9 mouse cellular contexts compared by ENCODE assay signal in the genomic region with DNA sequence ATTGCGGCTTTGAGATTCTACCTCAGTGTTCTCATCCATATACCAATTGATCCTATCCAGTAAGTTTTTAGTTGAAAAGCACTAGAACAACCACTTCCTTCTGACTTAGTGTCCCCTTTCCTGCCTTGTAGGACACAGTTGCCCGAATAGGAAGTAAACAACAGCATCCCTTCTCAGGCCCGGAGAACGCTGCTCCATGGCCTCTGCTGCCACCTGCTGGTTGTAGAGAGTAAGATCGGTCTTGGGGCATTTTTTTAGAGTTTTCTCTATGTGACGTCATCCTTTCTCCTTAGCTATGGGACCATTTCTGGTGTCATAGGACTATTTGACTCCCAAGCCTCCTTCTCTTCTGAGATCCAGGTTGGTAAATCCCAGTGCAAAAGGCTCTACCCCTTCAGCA. TPM values are rescaled to one million over a fixed set of nuclear protein-coding genes. Genes with fewer than 3 reads are reported as not detected.
DNase-seq lines count a peak whose midpoint lies in the region; ATAC-seq and TF ChIP-seq lines count a peak whose summit lies in the region.
"Had no signal": no experiment of that assay in that cellular context is flagged by ENCODE, and none has a peak within 500 bp of the region (broad histone marks: within the 10 kb centered on the region; RNA-seq: fewer than 3 reads in every experiment).

No protein-coding gene starts in this region.

- WGBS in liver, embryonic 13.5 days (ENCODE audit: insufficient replicate concordance) = 7% methylated on average over 6 of the region's 6 CpGs

- TF ChIP-seq POLR2A in cortical plate, adult 2 months (IDR thresholded peaks at IDR 0.05; ENCODE audit: extremely low read depth, insufficient read depth, low read length) = no peak

- no peaks in the 10 kb centered on the region for H3K36me3 ChIP-seq in liver, embryonic 13.5 days

- H3K9ac ChIP-seq in liver, embryonic 13.5 days = no peak overlapping the region

- peak; percentile 95 for TF ChIP-seq CTCF in cortical plate, adult 2 months (IDR thresholded peaks at IDR 0.05; ENCODE audit: extremely low read depth, insufficient read depth, low read length)

- no peaks in the 10 kb centered on the region for H3K4me1 ChIP-seq in cortical plate, adult 2 months (ENCODE audit: control insufficient read depth, insufficient read depth, low read length)
- H3K4me1 ChIP-seq in liver, embryonic 13.5 days (replicated peaks) = peaks cover 14% of the 10 kb centered on the region; the same call in 1 of the 2 replicates

- H3K9me3 ChIP-seq in liver, embryonic 13.5 days (replicated peaks) = no peaks in the 10 kb centered on the region

- H3K27ac ChIP-seq in cortical plate, adult 2 months (ENCODE audit: insufficient read depth, low read length) = no peak overlapping the region
- no peak overlapping the region for H3K27ac ChIP-seq in liver, embryonic 13.5 days
- H3K27ac ChIP-seq: macrophage had no signal

- peak overlapping the region; percentile 29; the same call in 1 of the 2 replicates for H3K4me2 ChIP-seq in liver, embryonic 13.5 days

- peak; percentile 84 to 95 for DNase-seq in adrenal gland, adult (ENCODE audit: inconsistent age in 2 of 2, low spot score in 1 of 2)
- DNase-seq in heart, adult 18-20 months = peak; percentile 84 to 89
- peak; percentile 89 for DNase-seq in kidney, postnatal 14 days
- peak; percentile 60 for DNase-seq in liver, embryonic 13.5 days
- peak; percentile 72 for DNase-seq in ovary, postnatal 14 days (ENCODE audit: low spot score)
- peak; percentile 84 for DNase-seq in thymus, postnatal 25 days

- ATAC-seq in CD4-positive, CD25-positive, alpha-beta regulatory T cell, adult 4 months = peak; percentile 87
- ATAC-seq in liver, embryonic 13.5 days (ENCODE audit: low read depth) = peak; percentile 21; the same call in 1 of the 2 replicates

- H3K4me3 ChIP-seq in cortical plate, adult 2 months (ENCODE audit: insufficient read depth, low read length) = no peak overlapping the region
- H3K4me3 ChIP-seq in liver, embryonic 13.5 days (replicated peaks) = no peak overlapping the region

- H3K27me3 ChIP-seq in liver, embryonic 13.5 days = peaks cover 33% of the 10 kb centered on the region

RNA-seq across cellular contexts. Expression of a gene that starts 16.3 kb away (rescaled TPM):
- polyA plus RNA-seq in CD4-positive, CD25-positive, alpha-beta regulatory T cell, adult 4 months (2017; shearing (Covaris generic)) = not detected
- 24.9 and 30.0 TPM in 2 replicates for polyA plus RNA-seq in cortical plate, adult 2 months (2012; rRNA removed)
- total RNA-seq in heart, adult 18-20 months (2021) = 10 to 100 TPM; 14.7 to 16.0 TPM
- 1.1 and 1.4 TPM in 2 replicates for polyA plus RNA-seq in liver, embryonic 13.5 days (2015; fragmentation: Nextera tagmentation; extraction: Ambion mirVana)

RNA-seq across cellular contexts. Expression of a gene that starts 35.5 kb away (rescaled TPM):
- polyA plus RNA-seq in CD4-positive, CD25-positive, alpha-beta regulatory T cell, adult 4 months (2017; shearing (Covaris generic)) = not detected
- 7.5 and 10.7 TPM in 2 replicates for polyA plus RNA-seq in cortical plate, adult 2 months (2012; rRNA removed)
- total RNA-seq in heart, adult 18-20 months (2021) = not detected
- not detected in 2 replicates for polyA plus RNA-seq in liver, embryonic 13.5 days (2015; fragmentation: Nextera tagmentation; extraction: Ambion mirVana)
- polyA plus RNA-seq: macrophage had no signal

RNA-seq across cellular contexts. Expression of a gene that starts 35.5 kb away (rescaled TPM):
- polyA plus RNA-seq in CD4-positive, CD25-positive, alpha-beta regulatory T cell, adult 4 months (2017; shearing (Covaris generic)) = not detected
- polyA plus RNA-seq in cortical plate, adult 2 months (2012; rRNA removed) = 6.2 and 7.7 TPM in 2 replicates
- under 1 TPM in 1 of 2 experiments, not detected in 1; 0.10 TPM for total RNA-seq in heart, adult 18-20 months (2021)
- polyA plus RNA-seq in liver, embryonic 13.5 days (2015; fragmentation: Nextera tagmentation; extraction: Ambion mirVana) = not detected in 2 replicates
- polyA plus RNA-seq: macrophage had no signal

Comparison
In these comparisons a context has a peak if more than half of its experiments do, and no peak if none do; other contexts are left out.
1. RNA of a gene that starts 16.3 kb away (polyA plus RNA-seq): 24.9 to 30.0 TPM in cortical plate, adult 2 months; 1.1 to 1.4 TPM in liver, embryonic 13.5 days and not detected in CD4-positive, CD25-positive, alpha-beta regulatory T cell, adult 4 months; every median in the first group is over 10 times any median in the second.
2. Peak in every context shown above with its lines, with median percentiles within 50 percentile points of each other: DNase-seq.